Mouse (Mus musculus): ENCODE results near the gene Slamf8. TPM values are rescaled to one million over a fixed set of nuclear protein-coding genes. Genes with fewer than 3 reads are reported as not detected.

The Slamf8 gene
- 0.06 and 0.08 TPM in 2 replicates for polyA plus RNA-seq (2012; rRNA removed)

GRCm38 (mm10) chr1:172590385-172590784, at the start of gene Slamf8:
Slamf8 (minus strand) TSS chr1:172590568.
- no peak for DNase-seq (ENCODE audit: low read depth)
- TF ChIP-seq POLR2A (IDR thresholded peaks at IDR 0.05; ENCODE audit: borderline replicate concordance, extremely low read depth, insufficient read depth, insufficient read length, poor library complexity, severe bottlenecking) (no peak), CTCF (IDR thresholded peaks at IDR 0.05; ENCODE audit: borderline replicate concordance, extremely low read depth, insufficient read depth, insufficient read length) (no peak)

- TF ChIP-seq CTCF (IDR thresholded peaks at IDR 0.05; ENCODE audit: borderline replicate concordance, extremely low read depth, insufficient read depth, insufficient read length): no peak
- TF ChIP-seq POLR2A (IDR thresholded peaks at IDR 0.05; ENCODE audit: borderline replicate concordance, extremely low read depth, insufficient read depth, insufficient read length, poor library complexity, severe bottlenecking): no peak
- peak; percentile 27 for DNase-seq (ENCODE audit: low read depth)
These were observed 48.4 kb upstream of the Slamf8 start for GRCm38 (mm10) chr1:172638781-172639180.

- TF ChIP-seq POLR2A (IDR thresholded peaks at IDR 0.05; ENCODE audit: borderline replicate concordance, extremely low read depth, insufficient read depth, insufficient read length, poor library complexity, severe bottlenecking) (no peak), CTCF (IDR thresholded peaks at IDR 0.05; ENCODE audit: borderline replicate concordance, extremely low read depth, insufficient read depth, insufficient read length) (peak; percentile 2; the same call in 1 of the 2 replicates)
- DNase-seq (ENCODE audit: low read depth): peak; percentile 31
These were observed 47.4 kb upstream of the Slamf8 start for GRCm38 (mm10) chr1:172637801-172638200.

DNA sequence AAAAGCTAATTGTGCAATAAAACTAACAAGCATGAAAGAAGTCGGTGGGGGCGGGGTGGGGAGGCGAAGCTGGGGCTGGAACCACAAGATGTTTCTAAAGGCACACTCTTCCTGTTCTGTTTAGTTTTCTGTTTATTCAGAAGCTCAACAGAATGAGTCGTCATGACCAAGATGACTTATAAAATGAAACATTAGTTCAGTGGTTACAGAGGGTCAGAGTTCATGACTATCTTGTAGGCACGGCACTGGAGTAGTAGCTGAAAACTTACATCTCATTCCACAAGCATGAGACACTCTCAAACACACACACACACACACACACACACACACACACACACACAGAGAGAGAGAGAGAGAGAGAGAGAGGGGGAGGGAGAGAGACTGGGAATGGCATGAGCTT, 45.9 kb upstream of the Slamf8 start:
- no peak for DNase-seq (ENCODE audit: low read depth)
- no peak for TF ChIP-seq POLR2A (IDR thresholded peaks at IDR 0.05; ENCODE audit: borderline replicate concordance, extremely low read depth, insufficient read depth, insufficient read length, poor library complexity, severe bottlenecking)
- no peak for TF ChIP-seq CTCF (IDR thresholded peaks at IDR 0.05; ENCODE audit: borderline replicate concordance, extremely low read depth, insufficient read depth, insufficient read length)

DNA sequence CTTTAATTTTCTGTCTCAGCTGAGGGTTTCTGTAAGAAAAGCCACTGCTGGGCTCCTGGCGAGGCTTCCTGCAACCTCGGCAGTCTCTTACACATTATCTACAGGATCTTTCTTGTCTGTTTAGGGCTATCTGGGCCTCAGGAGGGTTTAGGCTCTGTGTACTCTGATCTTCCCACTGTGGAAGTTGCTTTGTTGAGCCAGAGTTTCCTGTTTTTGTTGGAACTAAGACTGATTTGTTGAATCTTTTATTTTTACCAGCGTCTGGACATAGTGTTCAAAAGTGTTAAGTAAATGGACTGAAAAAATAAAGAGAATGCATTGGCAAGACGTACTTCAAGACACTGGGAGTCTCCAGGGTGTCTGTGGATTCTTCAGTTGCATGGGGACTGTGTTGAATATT, 44.9 kb upstream of the Slamf8 start:
- DNase-seq (ENCODE audit: low read depth): peak; percentile 20

GRCm38 (mm10) chr1:172634136-172634535, 43.8 kb upstream of the Slamf8 start:
- TF ChIP-seq CTCF (IDR thresholded peaks at IDR 0.05; ENCODE audit: borderline replicate concordance, extremely low read depth, insufficient read depth, insufficient read length): no peak
- DNase-seq (ENCODE audit: low read depth): no peak

More for the DNA sequence above, 44.9 kb upstream of the Slamf8 start:
- TF ChIP-seq POLR2A (IDR thresholded peaks at IDR 0.05; ENCODE audit: borderline replicate concordance, extremely low read depth, insufficient read depth, insufficient read length, poor library complexity, severe bottlenecking): no peak
- no peak for TF ChIP-seq CTCF (IDR thresholded peaks at IDR 0.05; ENCODE audit: borderline replicate concordance, extremely low read depth, insufficient read depth, insufficient read length)

- TF ChIP-seq CTCF (IDR thresholded peaks at IDR 0.05; ENCODE audit: borderline replicate concordance, extremely low read depth, insufficient read depth, insufficient read length) (peak; percentile 99), POLR2A (IDR thresholded peaks at IDR 0.05; ENCODE audit: borderline replicate concordance, extremely low read depth, insufficient read depth, insufficient read length, poor library complexity, severe bottlenecking) (no peak)
- DNase-seq (ENCODE audit: low read depth): peak; percentile 98
These were observed 42.3 kb upstream of the Slamf8 start, which contains the start of gene Dusp23 for GRCm38 (mm10) chr1:172632451-172633326. Dusp23 (minus strand) TSS chr1:172632962.

- TF ChIP-seq CTCF (IDR thresholded peaks at IDR 0.05; ENCODE audit: borderline replicate concordance, extremely low read depth, insufficient read depth, insufficient read length): no peak
- TF ChIP-seq POLR2A (IDR thresholded peaks at IDR 0.05; ENCODE audit: borderline replicate concordance, extremely low read depth, insufficient read depth, insufficient read length, poor library complexity, severe bottlenecking): no peak
- no peak for DNase-seq (ENCODE audit: low read depth)
These were observed 41.4 kb upstream of the Slamf8 start for GRCm38 (mm10) chr1:172631721-172632120.

- no peak for DNase-seq (ENCODE audit: low read depth)
- no peak for TF ChIP-seq CTCF (IDR thresholded peaks at IDR 0.05; ENCODE audit: borderline replicate concordance, extremely low read depth, insufficient read depth, insufficient read length)
- no peak for TF ChIP-seq POLR2A (IDR thresholded peaks at IDR 0.05; ENCODE audit: borderline replicate concordance, extremely low read depth, insufficient read depth, insufficient read length, poor library complexity, severe bottlenecking)
These were observed 39.5 kb upstream of the Slamf8 start for GRCm38 (mm10) chr1:172629831-172630230.

DNA sequence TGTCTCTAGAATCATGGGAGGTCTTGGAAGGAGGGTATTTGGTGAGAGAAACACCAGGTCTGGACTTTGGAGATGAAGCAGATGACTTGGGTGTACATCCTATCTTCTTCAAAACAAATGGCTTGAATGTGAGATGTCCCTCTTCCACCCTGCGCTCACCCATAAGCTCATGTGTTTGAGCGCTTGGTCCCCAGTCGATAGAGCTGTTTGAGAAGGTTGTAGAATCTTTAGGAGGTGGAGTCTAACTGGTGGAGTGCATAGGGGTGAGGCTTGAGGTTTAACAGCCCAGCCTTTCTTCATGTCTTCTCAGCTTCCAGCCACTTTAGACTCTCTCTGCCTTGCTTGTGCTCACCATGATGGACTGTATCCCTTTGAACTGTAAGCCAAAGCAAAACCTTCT, 35.9 kb upstream of the Slamf8 start:
- TF ChIP-seq CTCF (IDR thresholded peaks at IDR 0.05; ENCODE audit: borderline replicate concordance, extremely low read depth, insufficient read depth, insufficient read length) (no peak), POLR2A (IDR thresholded peaks at IDR 0.05; ENCODE audit: borderline replicate concordance, extremely low read depth, insufficient read depth, insufficient read length, poor library complexity, severe bottlenecking) (no peak)
- DNase-seq (ENCODE audit: low read depth): no peak

DNA sequence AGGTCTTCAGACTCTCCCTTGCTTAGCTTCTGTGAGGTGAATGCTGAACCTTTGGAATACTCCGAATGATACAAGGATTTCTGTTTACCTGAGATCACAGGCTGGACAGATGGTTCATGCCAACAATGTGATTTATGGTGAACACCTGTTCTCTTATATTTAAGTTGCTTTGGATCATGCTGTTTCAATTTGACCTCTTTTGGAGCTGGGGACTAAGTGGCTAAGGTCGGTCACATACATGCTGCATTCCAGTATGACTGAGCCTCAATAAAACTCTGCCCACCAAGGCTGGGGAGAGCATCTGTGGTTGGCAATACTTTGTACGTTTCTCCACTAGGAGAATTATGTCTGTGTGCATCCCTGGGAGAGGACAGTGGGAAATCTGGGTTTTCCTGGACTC, 33.7 kb upstream of the Slamf8 start:
- no peak for TF ChIP-seq CTCF (IDR thresholded peaks at IDR 0.05; ENCODE audit: borderline replicate concordance, extremely low read depth, insufficient read depth, insufficient read length)
- no peak for TF ChIP-seq POLR2A (IDR thresholded peaks at IDR 0.05; ENCODE audit: borderline replicate concordance, extremely low read depth, insufficient read depth, insufficient read length, poor library complexity, severe bottlenecking)
- no peak for DNase-seq (ENCODE audit: low read depth)

- no peak for DNase-seq (ENCODE audit: low read depth)
- TF ChIP-seq CTCF (IDR thresholded peaks at IDR 0.05; ENCODE audit: borderline replicate concordance, extremely low read depth, insufficient read depth, insufficient read length) (no peak), POLR2A (IDR thresholded peaks at IDR 0.05; ENCODE audit: borderline replicate concordance, extremely low read depth, insufficient read depth, insufficient read length, poor library complexity, severe bottlenecking) (no peak)
These were observed 33.2 kb upstream of the Slamf8 start for GRCm38 (mm10) chr1:172623599-172623998.

Data from brain, embryonic 14.5 days (tissue).